Mouse (Mus musculus) stomach, postnatal 0 days (tissue): ENCODE results near the gene Epo. TPM values are rescaled to one million over a fixed set of nuclear protein-coding genes. Genes with fewer than 3 reads are reported as not detected.

Source experiments
- ATAC-seq: fragments of 200-750 bp; cut with Nextera tagmentation; 2 replicates; pipeline ENCODE4 v1.8.0; 2017; ENCODE audit not compliant: low FRiP score, low TSS enrichment
- DNase-seq: peaks from one replicate; pipeline ENCODE4 v3.0.0-alpha.2; 2016; ENCODE audit warnings: low spot score
- H3K27ac ChIP-seq: fragments of 300-500 bp; sonication (generic); replicated peaks from 2 replicates; pipeline ENCODE4 v1.5.1; 2014; ENCODE audit warnings: mild to moderate bottlenecking, control low read depth
- H3K27me3 ChIP-seq: fragments of 300-500 bp; sonication (generic); 2 replicates; pipeline ENCODE4 v1.6.1; 2014; ENCODE audit warnings: low read length; ENCODE audit not compliant: control insufficient read depth, insufficient read depth
- H3K36me3 ChIP-seq: fragments of 300-500 bp; sonication (generic); 2 replicates; pipeline ENCODE4 v1.6.1; 2014; ENCODE audit warnings: low read length, mixed read lengths; ENCODE audit not compliant: control insufficient read depth, insufficient read depth
- H3K4me1 ChIP-seq: fragments of 300-500 bp; sonication (generic); replicated peaks from 2 replicates; pipeline ENCODE4 v1.6.1; 2014; ENCODE audit warnings: antibody characterized with exemption; ENCODE audit not compliant: control insufficient read depth, insufficient read depth
- H3K4me2 ChIP-seq: fragments of 300-500 bp; sonication (generic); replicated peaks from 2 replicates; pipeline ENCODE4 v1.6.1; 2014; ENCODE audit warnings: low read depth, mild to moderate bottlenecking, control low read depth, moderate library complexity
- H3K4me3 ChIP-seq: fragments of 300-500 bp; sonication (generic); 2 replicates; pipeline ENCODE4 v1.5.1; 2014; ENCODE audit warnings: low read depth, low read length, control low read depth
- H3K9ac ChIP-seq: fragments of 300-500 bp; sonication (generic); 2 replicates; pipeline ENCODE4 v1.6.1; 2014; ENCODE audit warnings: mild to moderate bottlenecking, low read length, control low read depth, mixed read lengths
- H3K9me3 ChIP-seq: fragments of 300-500 bp; sonication (generic); 2 replicates; pipeline ENCODE4 v1.6.1; 2016; ENCODE audit warnings: low read length; ENCODE audit not compliant: control insufficient read depth
- CTCF ChIP-seq: IDR thresholded peaks from 2 replicates; pipeline ENCODE4 v1.5.1; 2016; ENCODE audit warnings: antibody characterized with exemption, low read depth, mild to moderate bottlenecking, moderate library complexity
- EP300 ChIP-seq: optimal IDR thresholded peaks from 2 replicates; pipeline ENCODE3; 2016; ENCODE audit warnings: antibody characterized with exemption
- WGBS: fragments of 180-500 bp; shearing (Covaris S2); extraction: QIAGEN DNeasy Blood & Tissue Kit; methylation state at CpG from one replicate; pipeline ENCODE4 v1.1.7; 2014; 5-methylcytosine and 5-hydroxymethylcytosine counted together
- polyA plus RNA-seq: library from polyadenylated mRNA; unstranded; fragments of >200 nt; fragmentation: Nextera tagmentation; extraction: Ambion mirVana; gene quantifications from 2 replicates; pipeline ENCODE4 v1.2.1, GENCODE M21; 2015

Epo gene
- polyA plus RNA-seq, 1 experiment from 2014 or later: not detected

DNA sequence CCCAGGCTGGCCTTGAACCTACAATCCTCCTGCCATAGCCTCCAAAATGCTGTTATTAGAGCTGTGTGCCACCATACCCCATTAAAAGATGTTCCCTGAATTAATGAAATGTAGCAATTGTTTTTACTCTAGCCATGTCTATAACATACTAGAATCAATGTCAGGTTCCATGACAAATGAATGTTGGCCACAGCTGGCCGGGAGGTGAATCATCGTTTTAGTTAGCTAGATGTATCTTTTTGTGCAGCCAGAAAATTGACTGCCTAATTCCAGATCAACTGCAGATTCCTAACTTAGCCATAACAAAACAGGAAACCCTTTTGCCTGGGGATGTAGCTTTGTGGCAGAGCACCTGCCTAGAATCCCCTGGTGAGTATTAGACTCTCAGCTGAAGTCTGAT, 16.8 kb upstream of the Epo start:
- ATAC-seq: no peak
- Histone ChIP-seq H3K27me3 (no peaks in the 10 kb centered on the region), H3K4me3 (no peak overlapping the region), H3K4me1 (no peaks in the 10 kb centered on the region), H3K4me2 (no peak overlapping the region), H3K9me3 (no peaks in the 10 kb centered on the region), H3K27ac (no peak overlapping the region), H3K9ac (no peak overlapping the region), H3K36me3 (no peaks in the 10 kb centered on the region)
- WGBS: 56% methylated on average over 2 of the region's 2 CpGs
- TF ChIP-seq EP300: no peak
- no peak for TF ChIP-seq CTCF
- no peak for DNase-seq

DNA sequence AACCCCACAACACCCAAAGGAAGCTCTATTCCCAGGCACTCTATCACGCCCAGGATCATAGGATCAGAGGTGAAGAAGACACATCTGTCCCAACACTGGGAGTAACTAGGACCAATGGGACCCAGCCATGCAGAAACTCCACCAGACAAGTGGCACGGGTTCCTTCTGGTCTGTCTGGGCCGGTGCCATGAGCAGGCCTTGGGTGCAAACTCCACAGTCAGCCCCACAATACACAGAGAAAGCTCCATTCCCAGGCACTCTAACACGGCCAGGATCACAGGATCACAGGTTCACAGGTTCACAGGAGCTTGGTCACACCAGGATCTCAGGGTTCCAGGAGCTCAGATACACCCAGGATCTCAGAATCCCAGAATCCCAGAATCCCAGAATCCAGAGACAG, 12.6 kb upstream of the Epo start:
- no peak overlapping the region for H3K9ac ChIP-seq
- ATAC-seq (no peak), DNase-seq (no peak)
- no peaks in the 10 kb centered on the region for H3K36me3 ChIP-seq
- no peak overlapping the region for H3K4me2 ChIP-seq
- no peaks in the 10 kb centered on the region for H3K4me1 ChIP-seq
- H3K9me3 ChIP-seq: no peaks in the 10 kb centered on the region
- no peak overlapping the region for H3K4me3 ChIP-seq
- TF ChIP-seq EP300 (no peak), CTCF (no peak)
- WGBS: 72% methylated on average over 4 of the region's 4 CpGs
- no peaks in the 10 kb centered on the region for H3K27me3 ChIP-seq
- no peak overlapping the region for H3K27ac ChIP-seq

DNA sequence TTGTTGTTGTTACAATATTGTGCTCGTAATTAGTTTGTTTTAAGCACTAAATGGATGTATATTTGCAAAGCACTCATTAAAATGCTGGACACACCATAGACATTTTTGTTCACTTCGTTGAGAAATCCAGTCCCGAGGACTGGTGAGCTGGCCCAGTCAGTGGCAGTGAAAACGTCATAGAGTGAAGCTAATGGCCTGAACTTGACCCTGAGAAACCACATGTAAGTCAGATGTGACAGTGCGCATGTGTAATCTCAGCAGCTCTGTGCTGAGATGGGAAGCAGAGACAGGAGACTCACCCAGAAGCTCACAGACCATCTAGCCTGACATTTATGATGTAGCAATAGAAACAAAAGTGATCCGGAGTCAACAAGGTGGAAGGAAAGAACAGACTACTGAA, 11.9 kb upstream of the Epo start:
- TF ChIP-seq CTCF (no peak), EP300 (no peak)
- H3K4me3 ChIP-seq: no peak overlapping the region
- DNase-seq: no peak
- H3K27me3 ChIP-seq: no peaks in the 10 kb centered on the region
- H3K9me3 ChIP-seq: no peaks in the 10 kb centered on the region
- no peaks in the 10 kb centered on the region for H3K36me3 ChIP-seq
- H3K9ac ChIP-seq: no peak overlapping the region
- no peak overlapping the region for H3K27ac ChIP-seq
- ATAC-seq: no peak
- H3K4me2 ChIP-seq: no peak overlapping the region
- no peaks in the 10 kb centered on the region for H3K4me1 ChIP-seq
- 60% methylated on average over 6 of the region's 6 CpGs for WGBS

GRCm38 (mm10) chr5:137541768-137542540, 8.9 kb upstream of the Epo start:
- no peak for DNase-seq
- Histone ChIP-seq H3K4me2 (no peak overlapping the region), H3K4me1 (no peaks in the 10 kb centered on the region), H3K9ac (no peak overlapping the region), H3K27me3 (no peaks in the 10 kb centered on the region), H3K27ac (no peak overlapping the region), H3K9me3 (no peaks in the 10 kb centered on the region), H3K4me3 (no peak overlapping the region), H3K36me3 (no peaks in the 10 kb centered on the region)
- no peak for TF ChIP-seq CTCF
- TF ChIP-seq EP300: no peak
- 68% methylated on average over 5 of the region's 5 CpGs for WGBS
- ATAC-seq: no peak

GRCm38 (mm10) chr5:137540991-137541390, 7.9 kb upstream of the Epo start:
- no peaks in the 10 kb centered on the region for H3K9me3 ChIP-seq
- no peak for ATAC-seq
- no peak overlapping the region for H3K4me3 ChIP-seq
- H3K9ac ChIP-seq: no peak overlapping the region
- H3K4me1 ChIP-seq: no peaks in the 10 kb centered on the region
- H3K36me3 ChIP-seq: no peaks in the 10 kb centered on the region
- no peak for DNase-seq
- H3K27ac ChIP-seq: no peak overlapping the region
- H3K4me2 ChIP-seq: no peak overlapping the region
- TF ChIP-seq CTCF: no peak
- TF ChIP-seq EP300: no peak
- WGBS: 76% methylated on average over 6 of the region's 6 CpGs
- H3K27me3 ChIP-seq: no peaks in the 10 kb centered on the region

GRCm38 (mm10) chr5:137539291-137539801, 6.3 kb upstream of the Epo start:
- Histone ChIP-seq H3K4me1 (no peaks in the 10 kb centered on the region), H3K4me2 (no peak overlapping the region), H3K4me3 (no peak overlapping the region), H3K36me3 (no peaks in the 10 kb centered on the region), H3K27ac (no peak overlapping the region), H3K27me3 (no peaks in the 10 kb centered on the region), H3K9ac (no peak overlapping the region), H3K9me3 (no peaks in the 10 kb centered on the region)
- DNase-seq (no peak), ATAC-seq (no peak)
- TF ChIP-seq EP300: no peak
- no peak for TF ChIP-seq CTCF
- 44% methylated on average over 7 of the region's 7 CpGs for WGBS
